Mouse (Mus musculus): ENCODE data around the gene Nemp1.

Nemp1 gene

DNA sequence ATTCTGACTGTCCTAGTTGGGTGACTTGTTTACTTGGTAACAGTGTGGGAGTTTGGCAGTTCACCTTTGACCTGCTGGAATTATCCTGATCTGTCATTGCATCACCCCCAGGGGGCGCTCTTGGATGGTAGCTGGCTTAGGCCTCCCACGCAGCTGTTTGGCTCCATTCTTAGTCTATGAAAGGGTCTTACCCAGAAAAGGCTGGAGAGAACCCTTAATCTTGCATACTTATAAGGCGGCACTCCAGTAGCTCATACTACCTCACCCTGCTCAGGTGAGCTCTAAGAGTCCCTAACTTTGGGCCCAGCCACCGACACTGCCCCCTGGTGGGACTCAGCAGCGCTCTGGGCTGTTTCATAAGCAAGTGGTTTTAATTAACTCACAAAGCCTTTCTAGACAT is 78.0 kb downstream of the Nemp1 start:
- TF ChIP-seq GATA4 (IDR thresholded peaks at IDR 0.05; ENCODE audit: insufficient replicate concordance, low read length), result no peak

- peak; percentile 45; the same call in 1 of the 2 replicates for TF ChIP-seq GATA4 (IDR thresholded peaks at IDR 0.05; ENCODE audit: insufficient replicate concordance, low read length)
These were observed 79.2 kb downstream of the Nemp1 start for GRCm38 (mm10) chr10:127745886-127746285.

DNA sequence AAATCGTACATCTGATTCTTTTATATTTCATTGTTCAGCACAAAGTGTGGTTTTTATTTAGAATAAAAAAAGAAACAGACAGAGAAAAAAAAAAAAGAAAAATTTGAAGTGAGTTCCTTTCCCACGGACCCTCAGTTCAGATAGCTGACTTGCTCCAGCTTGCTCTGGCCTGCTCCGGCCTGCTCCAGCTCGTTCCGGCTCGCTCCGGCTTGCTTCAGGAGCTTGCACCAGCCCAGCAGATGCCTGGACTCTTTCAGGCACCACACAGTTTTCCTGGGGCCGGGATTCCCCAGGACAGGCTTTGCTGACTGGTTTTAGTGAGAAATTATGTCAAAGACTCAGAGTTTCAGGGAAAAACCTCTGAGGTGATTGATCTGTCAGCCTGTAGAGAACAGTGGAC is 80.6 kb downstream of the Nemp1 start:
- TF ChIP-seq GATA4 (IDR thresholded peaks at IDR 0.05; ENCODE audit: insufficient replicate concordance, low read length), result no peak

DNA sequence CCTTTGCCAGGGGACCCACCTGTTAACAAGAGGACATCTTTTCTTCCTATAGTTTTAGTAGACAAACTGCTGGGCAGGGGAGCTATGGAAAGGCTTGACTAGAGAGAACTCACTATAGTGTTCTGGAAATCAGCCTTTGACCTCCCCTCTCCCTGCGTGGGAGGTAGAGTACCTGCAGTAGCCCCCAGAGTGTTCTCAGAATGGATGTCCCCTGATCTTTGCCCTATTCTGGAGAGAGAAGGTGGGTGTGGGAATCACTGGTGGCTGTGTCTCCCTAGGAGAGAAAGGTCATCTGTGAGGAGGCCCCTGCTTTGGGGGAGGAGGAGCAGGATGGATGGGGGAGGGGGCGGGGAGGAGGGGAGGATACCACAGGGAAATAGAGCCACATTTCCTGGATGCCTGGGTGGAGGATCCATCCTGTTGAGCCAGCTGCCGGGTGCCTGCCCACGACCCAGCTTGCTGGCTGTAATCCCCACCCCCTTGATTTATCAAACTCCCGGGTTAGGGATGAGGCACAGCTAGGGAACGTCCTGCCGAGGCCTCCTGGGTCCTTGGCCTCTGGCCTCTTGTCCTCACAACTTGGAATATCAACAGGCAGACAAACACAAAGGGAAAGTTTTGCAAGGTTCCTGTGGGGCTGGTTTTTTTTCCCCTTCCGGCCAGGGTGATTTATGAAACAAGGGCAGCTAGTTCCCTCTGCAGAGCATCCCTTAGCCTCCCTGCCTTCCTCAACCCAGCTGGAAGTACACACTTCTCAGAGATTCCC is 82.3 kb downstream of the Nemp1 start:
- peak; percentile 97 for TF ChIP-seq GATA4 (IDR thresholded peaks at IDR 0.05; ENCODE audit: insufficient replicate concordance, low read length)

GRCm38 (mm10) chr10:127750136-127750777 is 83.6 kb downstream of the Nemp1 start:
- TF ChIP-seq GATA4 (IDR thresholded peaks at IDR 0.05; ENCODE audit: insufficient replicate concordance, low read length), result no peak
